Mouse (Mus musculus): ENCODE results near the gene Rac3. TPM values are rescaled to one million over a fixed set of nuclear protein-coding genes. Genes with fewer than 3 reads are reported as not detected.

Gene Rac3
- polyA plus RNA-seq, 1 experiment = 26.3 TPM

DNA sequence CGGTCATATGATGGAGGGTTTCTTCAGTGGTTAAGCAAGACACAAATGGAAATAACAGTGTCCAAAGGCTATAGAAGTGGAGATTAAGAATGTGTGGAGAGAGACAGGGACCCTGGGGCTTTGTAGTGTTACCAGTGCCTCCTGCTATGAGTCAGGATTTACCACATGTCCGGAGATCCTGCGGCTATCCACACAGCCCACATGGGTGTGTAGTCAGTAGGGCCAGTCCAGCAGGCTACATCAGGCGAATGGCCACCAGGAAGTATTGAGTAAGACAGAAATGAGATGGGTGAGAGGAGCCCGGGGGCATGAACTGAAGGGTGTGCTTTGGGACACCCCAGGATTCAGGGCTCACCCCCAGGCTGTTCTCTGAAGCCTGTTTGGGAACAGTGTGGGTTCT lies 38.6 kb upstream of the Rac3 start:
- Histone ChIP-seq H3K27ac (ENCODE audit: control insufficient read depth, insufficient read depth, low read length) (no peak overlapping the region), H3K4me3 (ENCODE audit: control insufficient read depth, insufficient read depth, low read length) (no peak overlapping the region), H3K36me3 (ENCODE audit: control insufficient read depth, insufficient read depth, low read length) (peaks cover 18% of the 10 kb centered on the region; the same call in 1 of the 2 replicates), H3K27me3 (ENCODE audit: control insufficient read depth, insufficient read depth, low read length) (no peaks in the 10 kb centered on the region), H3K4me1 (replicated peaks; ENCODE audit: control insufficient read depth, insufficient read depth, low read length) (no peaks in the 10 kb centered on the region)
- TF ChIP-seq POLR2A (IDR thresholded peaks at IDR 0.05; ENCODE audit: control insufficient read depth, extremely low read depth, insufficient read depth, low read length, poor library complexity) = no peak
- no peak for TF ChIP-seq CTCF (IDR thresholded peaks at IDR 0.05; ENCODE audit: borderline replicate concordance, control insufficient read depth, extremely low read depth, insufficient read depth, low read length, poor library complexity)
- 97% methylated on average over 5 of the region's 5 CpGs for WGBS
- no peak for DNase-seq

DNA sequence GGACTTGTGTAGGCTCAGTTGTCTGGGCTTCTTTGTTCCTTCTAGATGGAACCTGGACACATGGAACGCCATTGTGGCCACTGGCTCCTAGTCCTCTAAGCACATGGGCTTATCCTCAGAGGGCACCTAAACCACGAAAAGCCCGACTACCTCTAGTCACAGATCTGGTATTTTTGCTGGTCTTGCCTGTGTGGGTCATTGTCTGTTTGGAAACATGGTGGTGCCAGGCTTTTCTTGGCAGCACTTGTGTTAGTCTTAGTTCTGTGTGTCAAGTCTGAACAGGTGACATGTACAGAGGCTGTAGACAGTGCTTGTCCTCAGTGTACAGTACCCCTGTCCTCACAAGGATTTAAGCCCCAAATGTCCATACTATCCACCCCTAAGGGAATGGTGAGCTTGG lies 37.7 kb upstream of the Rac3 start:
- Histone ChIP-seq H3K4me3 (ENCODE audit: control insufficient read depth, insufficient read depth, low read length) (no peak overlapping the region), H3K27me3 (ENCODE audit: control insufficient read depth, insufficient read depth, low read length) (no peaks in the 10 kb centered on the region), H3K27ac (ENCODE audit: control insufficient read depth, insufficient read depth, low read length) (no peak overlapping the region), H3K4me1 (replicated peaks; ENCODE audit: control insufficient read depth, insufficient read depth, low read length) (no peaks in the 10 kb centered on the region), H3K36me3 (ENCODE audit: control insufficient read depth, insufficient read depth, low read length) (peaks cover 15% of the 10 kb centered on the region; the same call in 1 of the 2 replicates)
- no peak for TF ChIP-seq CTCF (IDR thresholded peaks at IDR 0.05; ENCODE audit: borderline replicate concordance, control insufficient read depth, extremely low read depth, insufficient read depth, low read length, poor library complexity)
- DNase-seq = no peak
- 96% methylated on average over 3 of the region's 3 CpGs for WGBS

DNA sequence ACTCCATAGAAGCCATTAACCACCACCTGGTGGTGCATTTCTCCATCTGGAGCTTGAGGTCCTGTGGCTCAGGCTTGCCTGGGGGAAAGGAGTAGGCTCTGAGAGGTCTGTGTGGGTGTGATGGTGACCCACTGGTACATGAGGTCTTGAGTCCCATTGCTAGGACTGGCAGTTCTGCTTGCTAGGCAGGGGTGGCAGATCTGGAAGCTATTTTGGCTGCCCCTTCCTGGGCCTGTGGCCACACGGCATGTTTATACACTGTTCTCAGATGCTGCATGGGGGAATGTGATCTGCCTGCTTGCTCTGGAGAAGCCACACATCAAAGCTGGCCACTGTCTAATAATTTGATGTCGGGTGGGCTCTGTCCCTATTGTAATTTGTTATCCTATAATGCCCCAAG lies 37.2 kb upstream of the Rac3 start:
- Histone ChIP-seq H3K36me3 (ENCODE audit: control insufficient read depth, insufficient read depth, low read length) (peaks cover 17% of the 10 kb centered on the region), H3K4me1 (replicated peaks; ENCODE audit: control insufficient read depth, insufficient read depth, low read length) (no peaks in the 10 kb centered on the region), H3K27ac (ENCODE audit: control insufficient read depth, insufficient read depth, low read length) (no peak overlapping the region), H3K27me3 (ENCODE audit: control insufficient read depth, insufficient read depth, low read length) (no peaks in the 10 kb centered on the region), H3K4me3 (ENCODE audit: control insufficient read depth, insufficient read depth, low read length) (no peak overlapping the region)
- TF ChIP-seq CTCF (IDR thresholded peaks at IDR 0.05; ENCODE audit: borderline replicate concordance, control insufficient read depth, extremely low read depth, insufficient read depth, low read length, poor library complexity) (no peak), POLR2A (IDR thresholded peaks at IDR 0.05; ENCODE audit: control insufficient read depth, extremely low read depth, insufficient read depth, low read length, poor library complexity) (no peak)
- DNase-seq = no peak
- WGBS = 96% methylated on average over 2 of the region's 2 CpGs

DNA sequence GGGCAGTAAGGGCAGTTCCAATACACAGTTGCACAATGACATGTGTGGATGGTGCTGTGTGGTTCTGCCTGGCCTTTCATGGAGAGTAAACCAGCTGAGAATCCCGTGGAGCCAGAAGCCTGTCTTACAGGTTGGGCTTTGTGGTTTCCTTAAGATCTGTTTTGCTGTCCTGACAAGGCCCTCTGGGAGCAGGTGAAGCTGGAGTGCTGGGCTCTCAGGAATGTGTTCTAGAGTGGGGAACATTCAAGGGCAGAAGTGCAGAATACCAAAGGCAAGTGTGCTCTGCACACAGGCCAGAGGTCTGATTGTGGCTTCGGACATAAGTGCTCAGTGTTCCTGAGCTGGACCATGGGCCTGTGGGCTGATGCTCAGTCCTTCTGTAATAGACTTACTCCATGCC lies 36.6 kb upstream of the Rac3 start:
- no peak for TF ChIP-seq CTCF (IDR thresholded peaks at IDR 0.05; ENCODE audit: borderline replicate concordance, control insufficient read depth, extremely low read depth, insufficient read depth, low read length, poor library complexity)
- TF ChIP-seq POLR2A (IDR thresholded peaks at IDR 0.05; ENCODE audit: control insufficient read depth, extremely low read depth, insufficient read depth, low read length, poor library complexity) = no peak
- no peak overlapping the region for H3K27ac ChIP-seq (ENCODE audit: control insufficient read depth, insufficient read depth, low read length)
- WGBS = 78% methylated on average over 2 of the region's 2 CpGs
- DNase-seq = no peak
- no peaks in the 10 kb centered on the region for H3K27me3 ChIP-seq (ENCODE audit: control insufficient read depth, insufficient read depth, low read length)
- H3K4me3 ChIP-seq (ENCODE audit: control insufficient read depth, insufficient read depth, low read length) = no peak overlapping the region
- peaks cover 18% of the 10 kb centered on the region for H3K36me3 ChIP-seq (ENCODE audit: control insufficient read depth, insufficient read depth, low read length)
- no peaks in the 10 kb centered on the region for H3K4me1 ChIP-seq (replicated peaks; ENCODE audit: control insufficient read depth, insufficient read depth, low read length)

DNA sequence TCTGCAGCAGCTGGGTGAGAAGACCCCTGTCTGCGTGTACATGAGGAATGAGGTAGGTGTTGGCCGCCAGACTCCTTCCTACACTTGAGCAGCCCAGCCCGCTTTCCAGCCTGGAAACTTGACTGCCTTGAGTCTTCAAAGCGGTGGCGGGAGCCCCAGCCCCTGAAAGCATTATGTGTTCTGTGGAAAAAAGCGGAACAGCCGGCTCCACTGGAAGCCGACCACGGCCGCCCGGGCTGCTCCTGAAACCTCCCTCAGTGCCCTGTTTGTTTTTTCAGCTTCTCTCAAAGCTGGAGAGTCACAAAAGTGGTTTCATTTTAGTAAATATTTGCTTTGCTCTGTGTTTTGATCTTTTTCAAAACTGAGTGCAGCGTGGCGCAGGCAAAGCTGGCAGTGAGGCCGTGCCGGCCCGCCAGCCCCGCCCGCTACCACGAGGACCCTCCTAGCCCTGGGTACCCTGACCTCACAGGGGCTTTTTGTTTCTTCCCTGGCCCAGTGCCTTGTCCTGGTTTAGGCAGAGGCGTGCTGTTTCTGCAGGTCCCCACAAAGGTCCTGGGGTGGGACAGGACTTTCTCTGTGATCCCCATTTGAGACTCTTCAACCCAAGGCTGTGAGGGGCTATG lies 34.5 kb upstream of the Rac3 start:
- WGBS = 95% methylated on average over 20 of the region's 20 CpGs

DNA sequence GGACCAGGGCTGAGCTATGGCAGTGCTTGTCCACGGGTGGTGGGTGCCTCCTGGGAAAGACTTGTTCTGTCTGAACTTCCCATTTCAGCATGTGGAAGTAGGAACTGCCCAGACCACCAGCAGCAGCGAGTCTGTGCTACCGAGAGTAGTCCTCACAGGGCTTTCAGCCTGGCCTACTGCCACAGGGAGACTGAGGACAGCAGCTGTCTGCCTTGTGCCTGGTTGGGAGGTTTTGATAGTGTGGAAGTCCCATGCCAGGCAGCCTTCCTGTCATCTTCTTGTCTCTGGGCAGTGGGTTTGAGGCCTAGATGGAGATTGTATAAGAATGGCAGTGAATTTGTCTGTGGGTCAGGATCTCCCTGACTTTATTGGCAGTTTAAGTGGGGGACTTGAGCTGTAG lies 31.9 kb upstream of the Rac3 start:
- WGBS = 76% methylated on average over 3 of the region's 3 CpGs
- no peak for TF ChIP-seq CTCF (IDR thresholded peaks at IDR 0.05; ENCODE audit: borderline replicate concordance, control insufficient read depth, extremely low read depth, insufficient read depth, low read length, poor library complexity)
- no peak for TF ChIP-seq POLR2A (IDR thresholded peaks at IDR 0.05; ENCODE audit: control insufficient read depth, extremely low read depth, insufficient read depth, low read length, poor library complexity)
- no peak overlapping the region for H3K27ac ChIP-seq (ENCODE audit: control insufficient read depth, insufficient read depth, low read length)
- H3K36me3 ChIP-seq (ENCODE audit: control insufficient read depth, insufficient read depth, low read length) = peaks cover 6% of the 10 kb centered on the region
- H3K27me3 ChIP-seq (ENCODE audit: control insufficient read depth, insufficient read depth, low read length) = no peaks in the 10 kb centered on the region
- H3K4me3 ChIP-seq (ENCODE audit: control insufficient read depth, insufficient read depth, low read length) = no peak overlapping the region
- no peak for DNase-seq
- no peaks in the 10 kb centered on the region for H3K4me1 ChIP-seq (replicated peaks; ENCODE audit: control insufficient read depth, insufficient read depth, low read length)

More for the DNA sequence above, 34.5 kb upstream of the Rac3 start:
- H3K27me3 ChIP-seq (ENCODE audit: control insufficient read depth, insufficient read depth, low read length) = no peaks in the 10 kb centered on the region
- no peak for TF ChIP-seq CTCF (IDR thresholded peaks at IDR 0.05; ENCODE audit: borderline replicate concordance, control insufficient read depth, extremely low read depth, insufficient read depth, low read length, poor library complexity)
- TF ChIP-seq POLR2A (IDR thresholded peaks at IDR 0.05; ENCODE audit: control insufficient read depth, extremely low read depth, insufficient read depth, low read length, poor library complexity) = no peak
- H3K36me3 ChIP-seq (ENCODE audit: control insufficient read depth, insufficient read depth, low read length) = peaks cover 11% of the 10 kb centered on the region
- H3K4me1 ChIP-seq (replicated peaks; ENCODE audit: control insufficient read depth, insufficient read depth, low read length) = no peaks in the 10 kb centered on the region
- no peak for DNase-seq
- H3K4me3 ChIP-seq (ENCODE audit: control insufficient read depth, insufficient read depth, low read length) = no peak overlapping the region
- H3K27ac ChIP-seq (ENCODE audit: control insufficient read depth, insufficient read depth, low read length) = no peak overlapping the region

All from thymus, adult 2 months (tissue).